Mouse (Mus musculus): ENCODE results near the gene Acsm2.

GRCm38 (mm10) chr7:119550471-119551222 lies 3.5 kb upstream of the Acsm2 start:
- TF ChIP-seq CTCF (IDR thresholded peaks at IDR 0.05; ENCODE audit: control insufficient read depth, insufficient read depth, insufficient read length) (no peak), CEBPB (IDR thresholded peaks at IDR 0.05; ENCODE audit: low read depth) (no peak), MAX (IDR thresholded peaks at IDR 0.05) (no peak)

Measured in C2C12 (cell line).